Comparison of ENCODE assay signal across 9 mouse cellular contexts in genomic region chr11:103184891-103185290, GRCm38 (mm10). TPM values are rescaled to one million over a fixed set of nuclear protein-coding genes. Genes with fewer than 3 reads are reported as not detected.
DNase-seq lines count a peak whose midpoint lies in the region; ATAC-seq and TF ChIP-seq lines count a peak whose summit lies in the region.
"Had no signal": no experiment of that assay in that cellular context is flagged by ENCODE, and none has a peak within 500 bp of the region (broad histone marks: within the 10 kb centered on the region; RNA-seq: fewer than 3 reads in every experiment).

No protein-coding gene starts in this region.

- H3K4me3 ChIP-seq in hindbrain, embryonic 10.5 days: no peak overlapping the region
- no peak overlapping the region for H3K4me3 ChIP-seq in hindbrain, embryonic 12.5 days
- H3K4me3 ChIP-seq in bone marrow, adult 2 months (replicated peaks; ENCODE audit: control insufficient read depth, low read depth, low read length): no peak overlapping the region
- H3K4me3 ChIP-seq in hindbrain, postnatal 0 days (ENCODE audit: low read length): no peak overlapping the region
- H3K4me3 ChIP-seq in stomach, postnatal 0 days (ENCODE audit: low read depth, low read length): no peak overlapping the region
- H3K4me3 ChIP-seq: limb, embryonic 12.5 days had no signal

- peak; percentile 34 for DNase-seq in hindbrain, embryonic 10.5 days (ENCODE audit: low spot score)
- peak; percentile 69 for DNase-seq in right cerebral cortex, postnatal 4 days
- no peak for DNase-seq in right cerebral cortex, postnatal 10 days (ENCODE audit: low spot score in 2 of 2)
- peak; percentile 72 for DNase-seq in hindbrain, postnatal 0 days (ENCODE audit: low spot score)
- peak; percentile 51 for DNase-seq in stomach, postnatal 0 days (ENCODE audit: low spot score)

- 41% methylated on average over 2 of the region's 2 CpGs for WGBS in hindbrain, embryonic 10.5 days
- WGBS in hindbrain, embryonic 12.5 days: 42% methylated on average over 2 of the region's 2 CpGs
- 60% methylated on average over 2 of the region's 2 CpGs for WGBS in bone marrow, adult 2 months
- WGBS in hindbrain, postnatal 0 days: 37% methylated on average over 2 of the region's 2 CpGs
- WGBS in stomach, postnatal 0 days: 43% methylated on average over 2 of the region's 2 CpGs

- no peak for TF ChIP-seq POLR2A in bone marrow, adult 2 months (IDR thresholded peaks at IDR 0.05; ENCODE audit: borderline replicate concordance, control insufficient read depth, low read depth, low read length)

- H3K36me3 ChIP-seq in hindbrain, embryonic 10.5 days: no peaks in the 10 kb centered on the region
- no peaks in the 10 kb centered on the region for H3K36me3 ChIP-seq in hindbrain, embryonic 12.5 days
- H3K36me3 ChIP-seq in hindbrain, postnatal 0 days (ENCODE audit: insufficient read depth, low read length): no peaks in the 10 kb centered on the region
- no peaks in the 10 kb centered on the region for H3K36me3 ChIP-seq in stomach, postnatal 0 days (ENCODE audit: control insufficient read depth, insufficient read depth, low read length)
- H3K36me3 ChIP-seq: limb, embryonic 12.5 days had no signal

- no peak overlapping the region for H3K27ac ChIP-seq in hindbrain, embryonic 10.5 days
- H3K27ac ChIP-seq in hindbrain, embryonic 12.5 days: no peak overlapping the region
- H3K27ac ChIP-seq in bone marrow, adult 2 months (ENCODE audit: control insufficient read depth, insufficient read depth, low read depth, low read length, poor library complexity): no peak overlapping the region
- H3K27ac ChIP-seq in hindbrain, postnatal 0 days: no peak overlapping the region
- H3K27ac ChIP-seq in stomach, postnatal 0 days (replicated peaks): no peak overlapping the region
- H3K27ac ChIP-seq: limb, embryonic 12.5 days had no signal

- ATAC-seq in hindbrain, embryonic 12.5 days (ENCODE audit: low FRiP score): no peak
- peak; percentile 49; the same call in 1 of the 2 replicates for ATAC-seq in hindbrain, postnatal 0 days
- no peak for ATAC-seq in stomach, postnatal 0 days (ENCODE audit: low FRiP score, low TSS enrichment)
- no peak for ATAC-seq in inflammation-experienced regulatory T-cells, adult 6 months

- no peak for TF ChIP-seq EP300 in stomach, postnatal 0 days (optimal IDR thresholded peaks at IDR 0.05)

- H3K9ac ChIP-seq in hindbrain, embryonic 12.5 days: no peak overlapping the region
- no peak overlapping the region for H3K9ac ChIP-seq in hindbrain, postnatal 0 days (replicated peaks; ENCODE audit: low read length)
- no peak overlapping the region for H3K9ac ChIP-seq in stomach, postnatal 0 days (ENCODE audit: low read length)
- H3K9ac ChIP-seq: limb, embryonic 12.5 days had no signal

- no peak overlapping the region for H3K4me2 ChIP-seq in hindbrain, embryonic 12.5 days (replicated peaks)
- H3K4me2 ChIP-seq in hindbrain, postnatal 0 days (ENCODE audit: low read depth, low read length): no peak overlapping the region
- no peak overlapping the region for H3K4me2 ChIP-seq in stomach, postnatal 0 days (replicated peaks; ENCODE audit: low read depth)
- H3K4me2 ChIP-seq: limb, embryonic 12.5 days had no signal

- no peaks in the 10 kb centered on the region for H3K4me1 ChIP-seq in hindbrain, embryonic 10.5 days (replicated peaks)
- no peaks in the 10 kb centered on the region for H3K4me1 ChIP-seq in hindbrain, embryonic 12.5 days
- H3K4me1 ChIP-seq in bone marrow, adult 2 months (ENCODE audit: control insufficient read depth, insufficient read depth, low read length): peaks cover 1% of the 10 kb centered on the region; the same call in 1 of the 2 replicates
- H3K4me1 ChIP-seq in hindbrain, postnatal 0 days (ENCODE audit: insufficient read depth, low read length): no peaks in the 10 kb centered on the region
- no peaks in the 10 kb centered on the region for H3K4me1 ChIP-seq in stomach, postnatal 0 days (replicated peaks; ENCODE audit: control insufficient read depth, insufficient read depth)
- H3K4me1 ChIP-seq: limb, embryonic 12.5 days had no signal

- H3K9me3 ChIP-seq in hindbrain, embryonic 10.5 days: no peaks in the 10 kb centered on the region
- H3K9me3 ChIP-seq in hindbrain, embryonic 12.5 days (replicated peaks): no peaks in the 10 kb centered on the region
- H3K9me3 ChIP-seq in hindbrain, postnatal 0 days (ENCODE audit: low read length): no peaks in the 10 kb centered on the region
- H3K9me3 ChIP-seq in stomach, postnatal 0 days (ENCODE audit: control insufficient read depth, low read length): no peaks in the 10 kb centered on the region
- H3K9me3 ChIP-seq: limb, embryonic 12.5 days had no signal

- peaks cover 23% of the 10 kb centered on the region for H3K27me3 ChIP-seq in hindbrain, embryonic 10.5 days (ENCODE audit: insufficient read depth, poor library complexity, severe bottlenecking)
- H3K27me3 ChIP-seq in hindbrain, embryonic 12.5 days: peaks cover 20% of the 10 kb centered on the region
- no peaks in the 10 kb centered on the region for H3K27me3 ChIP-seq in hindbrain, postnatal 0 days (ENCODE audit: insufficient read depth, low read length)
- no peaks in the 10 kb centered on the region for H3K27me3 ChIP-seq in stomach, postnatal 0 days (ENCODE audit: control insufficient read depth, insufficient read depth, low read length)

- TF ChIP-seq CTCF in bone marrow, adult 2 months (IDR thresholded peaks at IDR 0.05; ENCODE audit: control insufficient read depth, insufficient read depth, low read length): peak; percentile 54
- peak; percentile 83 for TF ChIP-seq CTCF in hindbrain, postnatal 0 days (IDR thresholded peaks at IDR 0.05; ENCODE audit: low read depth)
- TF ChIP-seq CTCF in stomach, postnatal 0 days (IDR thresholded peaks at IDR 0.05; ENCODE audit: low read depth): peak; percentile 83

RNA-seq across cellular contexts. Expression of gene Fmnl1, which starts 14.0 kb away (rescaled TPM):
- polyA plus RNA-seq in hindbrain, embryonic 10.5 days (2016; fragmentation: Nextera tagmentation; extraction: Ambion mirVana): 0.72 and 1.5 TPM in 2 replicates
- 1.4 and 1.6 TPM in 2 replicates for polyA plus RNA-seq in hindbrain, embryonic 12.5 days (2016; fragmentation: Nextera tagmentation; extraction: Ambion mirVana)
- 42.0 and 121 TPM in 2 replicates for polyA plus RNA-seq in bone marrow, adult 2 months (2011; ENCODE audit: insufficient read depth, insufficient read length, low replicate concordance, missing spikeins)
- 12.8 and 15.5 TPM in 2 replicates for total RNA-seq in hindbrain, postnatal 0 days (2014; rRNA removed)
- polyA plus RNA-seq in hindbrain, postnatal 0 days (2015; fragmentation: Nextera tagmentation; extraction: Ambion mirVana): 6.4 and 6.9 TPM in 2 replicates
- 0.86 and 1.1 TPM in 2 replicates for polyA plus RNA-seq in stomach, postnatal 0 days (2015; fragmentation: Nextera tagmentation; extraction: Ambion mirVana)
- polyA plus RNA-seq in inflammation-experienced regulatory T-cells, adult 6 months (2017; shearing (Covaris generic)): 10 to 100 TPM; 52.9 to 64.4 (median 60.6) TPM

RNA-seq across cellular contexts. Expression of gene 1700023F06Rik, which starts 23.5 kb away (rescaled TPM):
- 0.24 and 0.27 TPM in 2 replicates for polyA plus RNA-seq in hindbrain, embryonic 10.5 days (2016; fragmentation: Nextera tagmentation; extraction: Ambion mirVana)
- polyA plus RNA-seq in hindbrain, embryonic 12.5 days (2016; fragmentation: Nextera tagmentation; extraction: Ambion mirVana): 0.34 and 0.71 TPM in 2 replicates
- not detected in 2 replicates for polyA plus RNA-seq in bone marrow, adult 2 months (2011; ENCODE audit: insufficient read depth, insufficient read length, low replicate concordance, missing spikeins)
- total RNA-seq in hindbrain, postnatal 0 days (2014; rRNA removed): not detected in 2 replicates
- polyA plus RNA-seq in hindbrain, postnatal 0 days (2015; fragmentation: Nextera tagmentation; extraction: Ambion mirVana): 3.7 and 4.7 TPM in 2 replicates
- polyA plus RNA-seq in stomach, postnatal 0 days (2015; fragmentation: Nextera tagmentation; extraction: Ambion mirVana): 1.0 and 1.7 TPM in 2 replicates
- not detected for polyA plus RNA-seq in inflammation-experienced regulatory T-cells, adult 6 months (2017; shearing (Covaris generic))

RNA-seq across cellular contexts. Expression of gene Spata32, which starts 33.3 kb away (rescaled TPM):
- polyA plus RNA-seq in hindbrain, embryonic 10.5 days (2016; fragmentation: Nextera tagmentation; extraction: Ambion mirVana): not detected in 2 replicates
- 0.21 TPM in 1 of 2 replicates, not detected in the other for polyA plus RNA-seq in hindbrain, embryonic 12.5 days (2016; fragmentation: Nextera tagmentation; extraction: Ambion mirVana)
- polyA plus RNA-seq in bone marrow, adult 2 months (2011; ENCODE audit: insufficient read depth, insufficient read length, low replicate concordance, missing spikeins): not detected in 2 replicates
- total RNA-seq in hindbrain, postnatal 0 days (2014; rRNA removed): 1.4 and 1.5 TPM in 2 replicates
- polyA plus RNA-seq in hindbrain, postnatal 0 days (2015; fragmentation: Nextera tagmentation; extraction: Ambion mirVana): 1.6 TPM in 2 replicates
- polyA plus RNA-seq in stomach, postnatal 0 days (2015; fragmentation: Nextera tagmentation; extraction: Ambion mirVana): not detected in 2 replicates
- polyA plus RNA-seq in inflammation-experienced regulatory T-cells, adult 6 months (2017; shearing (Covaris generic)): not detected
- polyA plus RNA-seq: limb, embryonic 12.5 days had no signal

RNA-seq across cellular contexts. Expression of gene Hexim2, which starts 52.7 kb away (rescaled TPM):
- polyA plus RNA-seq in hindbrain, embryonic 10.5 days (2016; fragmentation: Nextera tagmentation; extraction: Ambion mirVana): 7.7 and 8.9 TPM in 2 replicates
- polyA plus RNA-seq in hindbrain, embryonic 12.5 days (2016; fragmentation: Nextera tagmentation; extraction: Ambion mirVana): 12.0 and 12.9 TPM in 2 replicates
- polyA plus RNA-seq in bone marrow, adult 2 months (2011; ENCODE audit: insufficient read depth, insufficient read length, low replicate concordance, missing spikeins): 2.8 and 5.7 TPM in 2 replicates
- total RNA-seq in hindbrain, postnatal 0 days (2014; rRNA removed): 28.9 and 40.4 TPM in 2 replicates
- 30.2 and 30.7 TPM in 2 replicates for polyA plus RNA-seq in hindbrain, postnatal 0 days (2015; fragmentation: Nextera tagmentation; extraction: Ambion mirVana)
- polyA plus RNA-seq in stomach, postnatal 0 days (2015; fragmentation: Nextera tagmentation; extraction: Ambion mirVana): 3.7 and 4.4 TPM in 2 replicates
- 1 to 10 TPM in 2 of 3 experiments, under 1 TPM in 1; 0.44 to 2.1 (median 2.0) TPM for polyA plus RNA-seq in inflammation-experienced regulatory T-cells, adult 6 months (2017; shearing (Covaris generic))

Comparison
In these comparisons a context has a peak if more than half of its experiments do, and no peak if none do; other contexts are left out.
1. DNase-seq: peak in hindbrain, embryonic 10.5 days (single experiment), right cerebral cortex, postnatal 4 days (single experiment), hindbrain, postnatal 0 days (single experiment) and stomach, postnatal 0 days (single experiment); none in right cerebral cortex, postnatal 10 days (0 of 2).
2. Peak in every context shown above with its lines, with median percentiles within 50 percentile points of each other: CTCF ChIP-seq.